Mouse (Mus musculus): ENCODE data around the gene Mvd.

GRCm38 (mm10) chr8:122433269-122433905, 9.8 kb downstream of the Mvd start:
- TF ChIP-seq CTCF (IDR thresholded peaks at IDR 0.05; ENCODE audit: low read depth): peak; percentile 55
- no peak for TF ChIP-seq EP300 (IDR thresholded peaks at IDR 0.05; ENCODE audit: low read depth)
